In the genomic region with DNA sequence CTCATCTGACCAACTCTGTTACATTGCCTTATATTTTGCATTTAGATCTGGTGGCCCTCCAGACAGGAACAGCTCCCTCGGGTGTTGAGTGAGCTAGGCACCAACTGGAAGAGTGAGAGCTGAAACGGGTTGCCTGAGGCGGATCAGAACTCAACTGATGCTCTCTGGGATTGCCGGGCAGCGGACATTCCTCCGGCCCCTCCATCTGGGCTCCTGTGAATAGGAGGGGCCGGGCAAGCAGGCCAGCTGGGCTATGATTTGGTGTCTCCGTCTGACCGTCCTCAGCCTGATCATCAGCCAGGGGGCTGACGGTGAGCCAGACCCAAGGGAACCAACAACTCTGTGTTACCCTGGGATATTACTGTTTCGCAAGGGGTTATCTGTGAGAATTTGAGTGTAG, we compare ENCODE assay signal across 11 mouse cellular contexts. TPM values are rescaled to one million over a fixed set of nuclear protein-coding genes. Genes with fewer than 3 reads are reported as not detected.
A peak's percentile ranks its signal among the peaks of the same experiment; 100 is the strongest.
DNase-seq lines count a peak whose midpoint lies in the region; ATAC-seq and TF ChIP-seq lines count a peak whose summit lies in the region.
"Had no signal": no experiment of that assay in that cellular context is flagged by ENCODE, and none has a peak within 500 bp of the region (broad histone marks: within the 10 kb centered on the region; RNA-seq: fewer than 3 reads in every experiment).

No protein-coding gene starts in this region.

- ATAC-seq in heart, embryonic 11.5 days (replicated peaks; ENCODE audit: insufficient number of reproducible peaks, low FRiP score, low TSS enrichment) = no peak
- ATAC-seq in forebrain, postnatal 0 days = no peak
- no peak for ATAC-seq in limb, embryonic 14.5 days (ENCODE audit: low FRiP score, low read depth)
- no peak for ATAC-seq in liver, embryonic 12.5 days

- H3K9ac ChIP-seq in heart, embryonic 11.5 days (ENCODE audit: low read depth, low read length) = no peak overlapping the region
- peak overlapping the region; percentile 61; the same call in 1 of the 2 replicates for H3K9ac ChIP-seq in forebrain, postnatal 0 days
- no peak overlapping the region for H3K9ac ChIP-seq in limb, embryonic 14.5 days (ENCODE audit: low read depth, low read length, severe bottlenecking)
- no peak overlapping the region for H3K9ac ChIP-seq in liver, embryonic 12.5 days
- H3K9ac ChIP-seq: liver, embryonic 13.5 days had no signal

- no peaks in the 10 kb centered on the region for H3K27me3 ChIP-seq in heart, embryonic 11.5 days (ENCODE audit: control insufficient read depth, insufficient read depth, low read length)
- no peaks in the 10 kb centered on the region for H3K27me3 ChIP-seq in forebrain, postnatal 0 days (ENCODE audit: insufficient read depth, low read length)
- H3K27me3 ChIP-seq in limb, embryonic 14.5 days (ENCODE audit: control insufficient read depth, insufficient read depth, low read length) = no peaks in the 10 kb centered on the region
- peaks cover 82% of the 10 kb centered on the region for H3K27me3 ChIP-seq in liver, embryonic 12.5 days (replicated peaks)

- no peak overlapping the region for H3K4me3 ChIP-seq in heart, embryonic 11.5 days (ENCODE audit: low read depth, low read length)
- H3K4me3 ChIP-seq in forebrain, postnatal 0 days (ENCODE audit: low read depth, low read length) = peak overlapping the region; percentile 72
- H3K4me3 ChIP-seq in limb, embryonic 14.5 days (replicated peaks; ENCODE audit: low read length) = no peak overlapping the region; the same call in 1 of the 2 replicates
- H3K4me3 ChIP-seq in liver, embryonic 12.5 days = no peak overlapping the region
- H3K4me3 ChIP-seq: heart, adult 2 months; liver, embryonic 13.5 days had no signal

- no peaks in the 10 kb centered on the region for H3K9me3 ChIP-seq in heart, embryonic 11.5 days (replicated peaks; ENCODE audit: control insufficient read depth, low read length)
- H3K9me3 ChIP-seq in forebrain, postnatal 0 days (ENCODE audit: low read length) = no peaks in the 10 kb centered on the region
- no peaks in the 10 kb centered on the region for H3K9me3 ChIP-seq in limb, embryonic 14.5 days (ENCODE audit: control insufficient read depth, low read length)
- H3K9me3 ChIP-seq in liver, embryonic 12.5 days (replicated peaks) = no peaks in the 10 kb centered on the region
- H3K9me3 ChIP-seq: liver, embryonic 13.5 days had no signal

- TF ChIP-seq POLR2A in limb, embryonic 14.5 days (IDR thresholded peaks at IDR 0.05; ENCODE audit: borderline replicate concordance, extremely low read depth, insufficient read depth, insufficient read length) = no peak

- TF ChIP-seq CTCF in forebrain, postnatal 0 days (IDR thresholded peaks at IDR 0.05; ENCODE audit: low read depth) = no peak

- peaks cover 15% of the 10 kb centered on the region for H3K4me1 ChIP-seq in heart, embryonic 11.5 days (ENCODE audit: control insufficient read depth, insufficient read depth, low read length)
- peaks cover 52% of the 10 kb centered on the region for H3K4me1 ChIP-seq in forebrain, postnatal 0 days (ENCODE audit: insufficient read depth)
- H3K4me1 ChIP-seq in limb, embryonic 14.5 days (ENCODE audit: control insufficient read depth, insufficient read depth, low read length) = peaks cover 19% of the 10 kb centered on the region
- H3K4me1 ChIP-seq in liver, embryonic 12.5 days = peaks cover 21% of the 10 kb centered on the region

- H3K4me2 ChIP-seq in heart, embryonic 11.5 days = peak overlapping the region; percentile 7; the same call in 1 of the 2 replicates
- peak overlapping the region; percentile 61 for H3K4me2 ChIP-seq in forebrain, postnatal 0 days (ENCODE audit: low read depth)
- 0 out of 2 replicates have a peak overlapping the region, but pooled peaks have one; percentile 5 for H3K4me2 ChIP-seq in limb, embryonic 14.5 days (replicated peaks; ENCODE audit: low read depth, low read length, severe bottlenecking)
- H3K4me2 ChIP-seq in liver, embryonic 12.5 days = no peak overlapping the region
- H3K4me2 ChIP-seq: liver, embryonic 13.5 days had no signal

- H3K27ac ChIP-seq in heart, embryonic 11.5 days (ENCODE audit: low read depth, low read length) = no peak overlapping the region
- H3K27ac ChIP-seq in forebrain, postnatal 0 days (ENCODE audit: low read depth, low read length) = no peak overlapping the region
- H3K27ac ChIP-seq in limb, embryonic 14.5 days (replicated peaks; ENCODE audit: low read depth, low read length) = no peak overlapping the region
- no peak overlapping the region for H3K27ac ChIP-seq in liver, embryonic 12.5 days
- H3K27ac ChIP-seq: heart, adult 2 months; liver, embryonic 13.5 days had no signal

- intact Hi-C loops in heart, postnatal 25 days (cut with DNase I) = no loop called here

- no peaks in the 10 kb centered on the region for H3K36me3 ChIP-seq in heart, embryonic 11.5 days (ENCODE audit: control insufficient read depth, insufficient read depth, low read length)
- H3K36me3 ChIP-seq in forebrain, postnatal 0 days (ENCODE audit: insufficient read depth) = peaks cover under 1% of the 10 kb centered on the region; the same call in 1 of the 2 replicates
- H3K36me3 ChIP-seq in limb, embryonic 14.5 days (ENCODE audit: control insufficient read depth, insufficient read depth, low read length) = no peaks in the 10 kb centered on the region
- no peaks in the 10 kb centered on the region for H3K36me3 ChIP-seq in liver, embryonic 12.5 days
- H3K36me3 ChIP-seq: liver, embryonic 13.5 days had no signal

- WGBS in heart, embryonic 11.5 days (ENCODE audit: insufficient replicate concordance) = 68% methylated on average over 11 of the region's 11 CpGs
- WGBS in forebrain, postnatal 0 days = 35% methylated on average over 11 of the region's 11 CpGs
- 59% methylated on average over 11 of the region's 11 CpGs for WGBS in limb, embryonic 14.5 days
- 58% methylated on average over 11 of the region's 11 CpGs for WGBS in liver, embryonic 12.5 days (ENCODE audit: insufficient replicate concordance)

- no peak for DNase-seq in heart, postnatal 25 days (ENCODE audit: low spot score)
- no peak for DNase-seq in forebrain, postnatal 0 days
- DNase-seq in limb, embryonic 14.5 days (ENCODE audit: low spot score) = no peak
- DNase-seq in retina, postnatal 1 day = peak; percentile 64
- no peak for DNase-seq in adrenal gland, adult 18-20 months (ENCODE audit: low spot score in 2 of 2)
- no peak for DNase-seq in heart, adult 11 months
- DNase-seq: heart, adult 2 months; liver, embryonic 13.5 days had no signal

RNA-seq across cellular contexts. Expression of a gene that starts 2.6 kb away (rescaled TPM):
- polyA plus RNA-seq in heart, embryonic 11.5 days (2014; fragmentation: Nextera tagmentation; extraction: Ambion mirVana) = 9.3 and 12.0 TPM in 2 replicates
- under 1 TPM; 0.25 to 0.55 TPM for total RNA-seq in heart, postnatal 25 days (2021)
- 35.3 and 36.2 TPM in 2 replicates for total RNA-seq in forebrain, postnatal 0 days (2014; rRNA removed)
- 13.3 and 25.6 TPM in 2 replicates for polyA plus RNA-seq in forebrain, postnatal 0 days (2015; fragmentation: Nextera tagmentation; extraction: Ambion mirVana)
- 62.0 and 85.1 TPM in 2 replicates for polyA plus RNA-seq in limb, embryonic 14.5 days (2012; rRNA removed)
- 29.6 and 35.0 TPM in 2 replicates for polyA plus RNA-seq in limb, embryonic 14.5 days (2014; fragmentation: Nextera tagmentation; extraction: Ambion mirVana)
- polyA plus RNA-seq in liver, embryonic 12.5 days (2016; fragmentation: Nextera tagmentation; extraction: Ambion mirVana) = 3.9 and 4.2 TPM in 2 replicates
- 1 to 10 TPM; 1.1 to 3.2 TPM for total RNA-seq in adrenal gland, adult 18-20 months (2021)

RNA-seq across cellular contexts. Expression of a gene that starts 9.1 kb away (rescaled TPM):
- 1.1 and 1.2 TPM in 2 replicates for polyA plus RNA-seq in heart, embryonic 11.5 days (2014; fragmentation: Nextera tagmentation; extraction: Ambion mirVana)
- 1 to 10 TPM; 1.3 TPM for total RNA-seq in heart, postnatal 25 days (2021)
- 0.15 and 0.43 TPM in 2 replicates for total RNA-seq in forebrain, postnatal 0 days (2014; rRNA removed)
- 0.21 and 0.30 TPM in 2 replicates for polyA plus RNA-seq in forebrain, postnatal 0 days (2015; fragmentation: Nextera tagmentation; extraction: Ambion mirVana)
- 0.49 and 0.64 TPM in 2 replicates for polyA plus RNA-seq in limb, embryonic 14.5 days (2012; rRNA removed)
- 0.51 and 0.75 TPM in 2 replicates for polyA plus RNA-seq in limb, embryonic 14.5 days (2014; fragmentation: Nextera tagmentation; extraction: Ambion mirVana)
- 1.1 and 1.3 TPM in 2 replicates for polyA plus RNA-seq in liver, embryonic 12.5 days (2016; fragmentation: Nextera tagmentation; extraction: Ambion mirVana)
- 1 to 10 TPM; 3.4 to 5.0 TPM for total RNA-seq in adrenal gland, adult 18-20 months (2021)

RNA-seq across cellular contexts. Expression of a gene that starts 15.6 kb away (rescaled TPM):
- 248 and 295 TPM in 2 replicates for polyA plus RNA-seq in heart, embryonic 11.5 days (2014; fragmentation: Nextera tagmentation; extraction: Ambion mirVana)
- total RNA-seq in heart, postnatal 25 days (2021) = 10 to 100 TPM; 75.4 to 87.9 TPM
- total RNA-seq in forebrain, postnatal 0 days (2014; rRNA removed) = 31.5 and 33.8 TPM in 2 replicates
- polyA plus RNA-seq in forebrain, postnatal 0 days (2015; fragmentation: Nextera tagmentation; extraction: Ambion mirVana) = 42.8 and 48.5 TPM in 2 replicates
- 134 and 151 TPM in 2 replicates for polyA plus RNA-seq in limb, embryonic 14.5 days (2012; rRNA removed)
- polyA plus RNA-seq in limb, embryonic 14.5 days (2014; fragmentation: Nextera tagmentation; extraction: Ambion mirVana) = 138 and 155 TPM in 2 replicates
- polyA plus RNA-seq in liver, embryonic 12.5 days (2016; fragmentation: Nextera tagmentation; extraction: Ambion mirVana) = 177 and 178 TPM in 2 replicates
- total RNA-seq in adrenal gland, adult 18-20 months (2021) = 10 to 100 TPM; 64.7 to 65.1 TPM

RNA-seq across cellular contexts. Expression of a gene that starts 36.4 kb away (rescaled TPM):
- 2.6 and 2.7 TPM in 2 replicates for polyA plus RNA-seq in heart, embryonic 11.5 days (2014; fragmentation: Nextera tagmentation; extraction: Ambion mirVana)
- total RNA-seq in heart, postnatal 25 days (2021) = under 1 TPM; 0.34 to 0.39 TPM
- total RNA-seq in forebrain, postnatal 0 days (2014; rRNA removed) = 3.0 and 5.1 TPM in 2 replicates
- polyA plus RNA-seq in forebrain, postnatal 0 days (2015; fragmentation: Nextera tagmentation; extraction: Ambion mirVana) = 3.9 and 5.5 TPM in 2 replicates
- polyA plus RNA-seq in limb, embryonic 14.5 days (2012; rRNA removed) = 0.70 and 1.3 TPM in 2 replicates
- 0.97 and 0.98 TPM in 2 replicates for polyA plus RNA-seq in limb, embryonic 14.5 days (2014; fragmentation: Nextera tagmentation; extraction: Ambion mirVana)
- polyA plus RNA-seq in liver, embryonic 12.5 days (2016; fragmentation: Nextera tagmentation; extraction: Ambion mirVana) = 0.55 and 0.79 TPM in 2 replicates
- total RNA-seq in adrenal gland, adult 18-20 months (2021) = under 1 TPM; 0.35 to 0.40 TPM
- total RNA-seq: monocyte, adult 5-6 weeks had no signal
